Mouse (Mus musculus) forebrain, postnatal 0 days (tissue): ENCODE measurements around the gene Barhl2. TPM values are rescaled to one million over a fixed set of nuclear protein-coding genes. Genes with fewer than 3 reads are reported as not detected.

Experiments
- ATAC-seq: fragments of 200-750 bp; cut with Nextera tagmentation; 2 replicates; pipeline ENCODE4 v1.8.0; 2017; ENCODE audit warnings: mild to moderate bottlenecking, moderate library complexity
- DNase-seq: peaks from one replicate; pipeline ENCODE4 v3.0.0-alpha.2; 2015
- H3K27ac ChIP-seq: fragments of 300-500 bp; sonication (generic); 2 replicates; pipeline ENCODE4 v1.5.1; 2014; ENCODE audit warnings: low read depth, mild to moderate bottlenecking, antibody characterized with exemption, low read length, moderate library complexity, mixed read lengths
- H3K27me3 ChIP-seq: fragments of 300-500 bp; sonication (generic); 2 replicates; pipeline ENCODE4 v1.6.1; 2014; ENCODE audit warnings: mild to moderate bottlenecking, low read length, mixed read lengths; ENCODE audit not compliant: insufficient read depth
- H3K36me3 ChIP-seq: fragments of 300-500 bp; sonication (generic); 2 replicates; pipeline ENCODE4 v1.6.1; 2014; ENCODE audit warnings: mild to moderate bottlenecking, moderate library complexity; ENCODE audit not compliant: insufficient read depth
- H3K4me1 ChIP-seq: fragments of 300-500 bp; sonication (generic); 2 replicates; pipeline ENCODE4 v1.6.1; 2014; ENCODE audit warnings: antibody characterized with exemption; ENCODE audit not compliant: insufficient read depth
- H3K4me2 ChIP-seq: fragments of 300-500 bp; sonication (generic); 2 replicates; pipeline ENCODE4 v1.6.1; 2014; ENCODE audit warnings: low read depth, mild to moderate bottlenecking, moderate library complexity
- H3K4me3 ChIP-seq: fragments of 300-500 bp; sonication (generic); 2 replicates; pipeline ENCODE4 v1.5.1; 2014; ENCODE audit warnings: low read depth, low read length, mixed read lengths
- H3K9ac ChIP-seq: fragments of 300-500 bp; sonication (generic); 2 replicates; pipeline ENCODE4 v1.6.1; 2014; ENCODE audit warnings: mild to moderate bottlenecking
- H3K9me3 ChIP-seq: fragments of 300-500 bp; sonication (generic); 2 replicates; pipeline ENCODE4 v1.6.1; 2016; ENCODE audit warnings: low read length
- CTCF ChIP-seq: sonication (generic); IDR thresholded peaks from 2 replicates; pipeline ENCODE4 v1.5.1; 2016; ENCODE audit warnings: antibody characterized with exemption, control low read depth, low read depth
- WGBS: fragments of 180-500 bp; shearing (Covaris S2); extraction: QIAGEN DNeasy Blood & Tissue Kit; methylation state at CpG from one replicate; pipeline ENCODE4 v1.1.7; 2014; 5-methylcytosine and 5-hydroxymethylcytosine counted together
- polyA plus RNA-seq: library from polyadenylated mRNA; unstranded; fragments of >200 nt; fragmentation: Nextera tagmentation; extraction: Ambion mirVana; gene quantifications from 2 replicates; pipeline ENCODE4 v1.2.1, GENCODE M21; 2015
- total RNA-seq: library from RNA; depleted of rRNA; stranded (reverse); fragments of >200 nt; gene quantifications from 2 replicates; pipeline ENCODE4 v1.2.3, GENCODE M21; 2014; rRNA removed

The Barhl2 gene
- total RNA-seq (4.5 and 9.4 TPM in 2 replicates), polyA plus RNA-seq (1.3 and 1.5 TPM in 2 replicates)

- H3K4me3 ChIP-seq: peak within 1 kb of the TSS; percentile 30
- ATAC-seq (no peak; the same call in 1 of the 2 replicates), DNase-seq (no peak)
- H3K9me3 ChIP-seq: no peaks in the 10 kb centered on the region
- no peak within 1 kb of the TSS; the same call in 1 of the 2 replicates for H3K27ac ChIP-seq
- no peak for TF ChIP-seq CTCF
- H3K9ac ChIP-seq: no peak within 1 kb of the TSS
- H3K36me3 ChIP-seq: no peaks in the 10 kb centered on the region
- no peaks in the 10 kb centered on the region for H3K4me1 ChIP-seq
- H3K4me2 ChIP-seq: peak within 1 kb of the TSS; percentile 44
- 3% methylated on average over 35 of the region's 57 CpGs for WGBS
- H3K27me3 ChIP-seq: peaks cover 79% of the 10 kb centered on the region
These were observed at the start of gene Barhl2 for GRCm38 (mm10) chr5:106457986-106458476. Barhl2 (minus strand) TSS chr5:106458166.

DNA sequence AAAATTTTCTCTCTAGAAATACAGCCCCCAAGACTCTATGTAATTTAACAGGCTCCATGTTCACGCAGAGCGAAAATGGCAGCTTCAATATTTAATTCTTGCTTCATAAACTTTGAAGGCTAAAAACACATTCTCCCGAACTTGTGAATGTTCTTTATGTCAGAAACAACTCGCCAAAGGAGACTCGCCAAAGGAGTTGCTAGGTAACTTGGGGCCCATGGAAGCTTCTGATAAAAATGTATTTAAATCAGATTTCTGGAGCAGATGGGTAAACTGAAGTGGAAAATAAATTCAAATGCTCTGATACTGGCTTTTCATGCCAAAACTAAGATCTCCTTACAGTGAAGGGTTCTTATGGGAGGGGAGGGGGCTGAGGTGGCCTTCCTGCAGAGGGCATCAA is 48.1 kb upstream of the Barhl2 start:
- H3K9me3 ChIP-seq: no peaks in the 10 kb centered on the region
- H3K9ac ChIP-seq: no peak overlapping the region
- H3K4me1 ChIP-seq: no peaks in the 10 kb centered on the region; the same call in 1 of the 2 replicates
- DNase-seq (peak; percentile 57), ATAC-seq (peak; percentile 65)
- no peak overlapping the region for H3K4me3 ChIP-seq
- H3K27ac ChIP-seq: no peak overlapping the region
- no peak for TF ChIP-seq CTCF
- no peak overlapping the region for H3K4me2 ChIP-seq
- WGBS: 59% methylated on average over 5 of the region's 5 CpGs
- no peaks in the 10 kb centered on the region for H3K36me3 ChIP-seq
- H3K27me3 ChIP-seq: no peaks in the 10 kb centered on the region; the same call in 1 of the 2 replicates

DNA sequence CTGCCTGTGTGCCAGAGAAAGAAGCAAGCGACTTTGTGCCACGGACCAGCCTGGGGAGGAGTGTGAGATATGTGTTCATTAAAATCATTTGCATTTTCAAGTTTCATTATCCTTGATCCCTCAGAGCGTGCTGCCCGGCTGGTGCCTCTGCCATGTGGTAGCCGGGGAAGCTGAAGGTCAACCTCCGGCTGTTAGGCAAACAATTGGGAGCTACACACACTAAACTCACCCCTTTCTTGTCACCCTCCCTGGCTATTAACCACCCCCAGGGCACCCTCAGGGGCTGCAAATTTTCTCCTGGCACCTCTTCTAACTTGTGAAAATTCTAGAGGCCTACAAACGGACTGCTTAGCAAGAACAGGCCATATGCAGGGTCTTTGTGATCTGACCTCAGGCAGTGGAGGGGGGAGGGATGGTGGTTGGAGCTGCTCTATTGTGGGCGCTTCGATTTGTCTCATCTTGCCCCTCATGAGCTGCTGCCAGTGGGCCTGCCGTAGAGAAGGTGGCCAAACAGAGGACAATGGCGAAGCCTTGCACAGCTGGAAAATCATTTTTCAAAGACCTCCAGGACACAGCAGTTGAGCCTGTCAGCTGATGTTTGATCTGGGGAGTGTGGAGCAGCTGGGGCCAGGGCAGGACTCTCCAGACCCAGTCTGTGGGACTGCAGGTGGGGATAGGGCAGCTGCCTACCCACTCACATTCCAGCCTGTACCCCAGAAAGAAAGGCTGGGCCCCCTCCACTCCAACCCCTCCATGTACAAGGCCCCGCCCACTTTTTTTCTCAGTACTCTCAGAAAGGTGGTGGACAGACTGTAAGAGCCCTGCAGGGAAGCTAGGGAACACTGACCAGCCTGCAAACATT is 44.9 kb upstream of the Barhl2 start:
- H3K27ac ChIP-seq: no peak overlapping the region
- H3K4me3 ChIP-seq: no peak overlapping the region
- no peaks in the 10 kb centered on the region; the same call in 1 of the 2 replicates for H3K27me3 ChIP-seq
- 49% methylated on average over 12 of the region's 12 CpGs for WGBS
- H3K36me3 ChIP-seq: no peaks in the 10 kb centered on the region
- no peaks in the 10 kb centered on the region; the same call in 1 of the 2 replicates for H3K4me1 ChIP-seq
- no peak for DNase-seq
- H3K4me2 ChIP-seq: no peak overlapping the region
- no peak for ATAC-seq
- no peaks in the 10 kb centered on the region for H3K9me3 ChIP-seq
- TF ChIP-seq CTCF: no peak
- no peak overlapping the region for H3K9ac ChIP-seq

DNA sequence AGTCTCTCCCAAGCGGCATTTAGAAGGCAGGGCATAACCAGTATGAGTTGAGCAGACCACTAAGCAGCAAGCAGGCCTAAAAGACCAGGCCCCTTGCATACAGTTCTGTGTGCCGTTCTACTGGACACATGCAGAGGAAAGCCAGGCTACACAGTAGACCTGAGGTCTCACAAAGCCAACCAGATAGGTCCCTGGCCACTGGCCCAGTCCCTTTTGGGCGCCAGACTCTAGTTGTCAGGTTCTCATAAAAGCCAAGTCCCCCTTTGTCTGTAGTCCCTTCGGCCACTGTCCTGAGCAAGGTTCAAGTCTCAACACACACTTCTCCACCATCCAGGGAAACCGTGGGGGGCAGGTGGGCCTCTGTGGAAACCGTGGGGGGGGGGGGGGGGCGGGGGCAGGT is 44.3 kb upstream of the Barhl2 start:
- 71% methylated on average over 6 of the region's 7 CpGs for WGBS
- Histone ChIP-seq H3K27me3 (no peaks in the 10 kb centered on the region; the same call in 1 of the 2 replicates), H3K9ac (no peak overlapping the region), H3K4me1 (no peaks in the 10 kb centered on the region; the same call in 1 of the 2 replicates), H3K4me3 (no peak overlapping the region), H3K9me3 (no peaks in the 10 kb centered on the region), H3K27ac (no peak overlapping the region), H3K4me2 (no peak overlapping the region), H3K36me3 (no peaks in the 10 kb centered on the region)
- ATAC-seq (no peak), DNase-seq (no peak)
- TF ChIP-seq CTCF: no peak

GRCm38 (mm10) chr5:106491771-106492170 is 33.8 kb upstream of the Barhl2 start:
- no peaks in the 10 kb centered on the region for H3K9me3 ChIP-seq
- H3K27me3 ChIP-seq: peaks cover 12% of the 10 kb centered on the region
- no peak overlapping the region for H3K9ac ChIP-seq
- no peaks in the 10 kb centered on the region for H3K4me1 ChIP-seq
- H3K27ac ChIP-seq: no peak overlapping the region
- no peak overlapping the region for H3K4me3 ChIP-seq
- no peak overlapping the region for H3K4me2 ChIP-seq
- DNase-seq (no peak), ATAC-seq (no peak)
- 44% methylated on average over 8 of the region's 8 CpGs for WGBS
- H3K36me3 ChIP-seq: no peaks in the 10 kb centered on the region
- TF ChIP-seq CTCF: no peak

DNA sequence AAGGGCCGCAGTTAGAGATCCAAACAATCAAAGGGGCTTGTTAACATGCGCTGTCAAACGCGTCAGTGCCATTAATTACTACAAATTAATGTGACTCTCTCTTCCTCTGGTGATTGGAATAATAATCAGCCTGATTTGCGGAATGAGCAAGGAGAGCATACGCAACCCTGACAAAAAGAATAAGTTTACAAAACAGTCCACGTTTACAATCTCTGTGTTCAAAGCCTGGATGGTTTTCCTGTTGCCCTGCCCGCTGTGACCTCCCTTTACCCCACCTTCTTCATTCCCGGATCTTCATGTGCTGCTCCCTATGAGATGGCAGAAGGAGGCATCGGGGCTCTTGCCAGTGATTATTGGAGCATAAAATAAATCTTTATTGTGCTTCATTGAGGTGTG is 14.1 kb upstream of the Barhl2 start:
- Histone ChIP-seq H3K27me3 (peaks cover 51% of the 10 kb centered on the region), H3K9ac (no peak overlapping the region), H3K4me2 (no peak overlapping the region), H3K4me1 (peaks cover 2% of the 10 kb centered on the region; the same call in 1 of the 2 replicates), H3K9me3 (no peaks in the 10 kb centered on the region), H3K4me3 (no peak overlapping the region), H3K27ac (no peak overlapping the region), H3K36me3 (no peaks in the 10 kb centered on the region)
- no peak for DNase-seq
- no peak for ATAC-seq
- no peak for TF ChIP-seq CTCF
- WGBS: 5% methylated on average over 10 of the region's 10 CpGs
